Mouse (Mus musculus): ENCODE measurements around the gene Tomm40l.

- no peak for TF ChIP-seq POLR2A (IDR thresholded peaks at IDR 0.05; ENCODE audit: borderline replicate concordance, insufficient read depth, low read length)
- TF ChIP-seq CTCF (IDR thresholded peaks at IDR 0.05; ENCODE audit: borderline replicate concordance, insufficient read depth, low read depth, low read length): no peak
Observed at GRCm38 (mm10) chr1:171263666-171264461, 41.5 kb upstream of the Tomm40l start.
